Mouse (Mus musculus): ENCODE results near the gene Dctn1. TPM values are rescaled to one million over a fixed set of nuclear protein-coding genes. Genes with fewer than 3 reads are reported as not detected.
A peak's percentile ranks its signal among the peaks of the same experiment; 100 is the strongest.

The Dctn1 gene
- polyA plus RNA-seq, 1 experiment from 2014 or later: 153 TPM

GRCm38 (mm10) chr6:83207361-83208049 lies 41.8 kb downstream of the Dctn1 start:
- no peak overlapping the region for H3K4me2 ChIP-seq
- ATAC-seq (ENCODE audit: low FRiP score): no peak
- WGBS: 70% methylated on average over 9 of the region's 9 CpGs
- H3K9me3 ChIP-seq (replicated peaks): no peaks in the 10 kb centered on the region
- H3K27ac ChIP-seq (replicated peaks): no peak overlapping the region
- H3K36me3 ChIP-seq: no peaks in the 10 kb centered on the region
- no peaks in the 10 kb centered on the region for H3K4me1 ChIP-seq
- no peaks in the 10 kb centered on the region for H3K27me3 ChIP-seq (replicated peaks)
- H3K9ac ChIP-seq (replicated peaks): no peak overlapping the region
- no peak overlapping the region for H3K4me3 ChIP-seq (replicated peaks)

DNA sequence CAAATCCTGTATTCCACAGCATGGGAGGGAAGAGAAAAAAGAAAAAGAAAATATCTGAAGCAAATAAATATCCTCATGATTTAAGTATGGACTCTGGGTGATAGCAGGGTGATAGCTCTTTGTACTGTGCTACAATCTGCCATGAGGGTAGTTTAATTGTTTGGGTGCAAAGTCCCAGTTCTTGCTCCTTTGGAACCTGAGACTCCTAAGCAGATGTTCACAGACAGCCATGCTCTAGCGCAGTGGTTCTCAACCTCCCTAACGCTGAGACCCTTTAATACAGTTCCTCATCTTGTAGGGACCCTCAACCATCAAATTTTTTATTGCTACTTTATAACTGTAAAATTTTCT lies 42.3 kb downstream of the Dctn1 start:
- 86% methylated on average over 2 of the region's 2 CpGs for WGBS
- no peaks in the 10 kb centered on the region for H3K27me3 ChIP-seq (replicated peaks)
- H3K4me1 ChIP-seq: no peaks in the 10 kb centered on the region
- H3K4me2 ChIP-seq: no peak overlapping the region
- no peak for ATAC-seq (ENCODE audit: low FRiP score)
- no peak overlapping the region for H3K27ac ChIP-seq (replicated peaks)
- no peaks in the 10 kb centered on the region for H3K9me3 ChIP-seq (replicated peaks)
- H3K9ac ChIP-seq (replicated peaks): no peak overlapping the region
- no peaks in the 10 kb centered on the region for H3K36me3 ChIP-seq
- no peak overlapping the region for H3K4me3 ChIP-seq (replicated peaks)

DNA sequence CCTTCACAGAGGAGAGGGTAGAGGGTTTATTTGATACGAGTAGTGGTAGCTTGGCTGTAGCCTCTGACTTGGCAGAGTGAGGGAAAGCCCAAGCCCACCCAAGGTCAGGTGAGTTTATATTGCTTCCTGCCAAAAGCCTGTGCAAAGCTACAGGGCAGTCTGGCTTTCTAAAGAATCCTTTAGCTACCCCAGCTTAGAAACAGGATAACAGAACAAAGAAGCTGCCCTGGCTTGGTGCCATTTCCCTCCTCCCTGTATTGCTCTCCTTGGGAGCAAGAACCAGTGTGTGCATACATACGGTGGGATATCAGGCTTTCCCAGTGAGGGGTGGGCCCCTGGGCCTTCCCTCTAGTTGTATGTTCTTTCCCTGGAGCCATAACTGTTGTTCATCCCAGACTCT lies 44.8 kb downstream of the Dctn1 start:
- Histone ChIP-seq H3K9me3 (replicated peaks) (no peaks in the 10 kb centered on the region), H3K9ac (replicated peaks) (no peak overlapping the region), H3K36me3 (no peaks in the 10 kb centered on the region), H3K4me1 (peaks cover 2% of the 10 kb centered on the region), H3K27ac (replicated peaks) (no peak overlapping the region), H3K4me3 (replicated peaks) (no peak overlapping the region), H3K27me3 (replicated peaks) (no peaks in the 10 kb centered on the region), H3K4me2 (no peak overlapping the region)
- no peak for ATAC-seq (ENCODE audit: low FRiP score)
- WGBS: 45% methylated on average over 2 of the region's 2 CpGs

- H3K9me3 ChIP-seq (replicated peaks): no peaks in the 10 kb centered on the region
- 14% methylated on average over 5 of the region's 5 CpGs for WGBS
- H3K4me1 ChIP-seq: peaks cover 6% of the 10 kb centered on the region
- no peak overlapping the region for H3K4me2 ChIP-seq
- no peak for ATAC-seq (ENCODE audit: low FRiP score)
- no peak overlapping the region for H3K9ac ChIP-seq (replicated peaks)
- H3K27me3 ChIP-seq (replicated peaks): no peaks in the 10 kb centered on the region
- no peak overlapping the region for H3K27ac ChIP-seq (replicated peaks)
- H3K4me3 ChIP-seq (replicated peaks): no peak overlapping the region
- H3K36me3 ChIP-seq: no peaks in the 10 kb centered on the region
Measured at GRCm38 (mm10) chr6:83211526-83211925, 45.8 kb downstream of the Dctn1 start.

DNA sequence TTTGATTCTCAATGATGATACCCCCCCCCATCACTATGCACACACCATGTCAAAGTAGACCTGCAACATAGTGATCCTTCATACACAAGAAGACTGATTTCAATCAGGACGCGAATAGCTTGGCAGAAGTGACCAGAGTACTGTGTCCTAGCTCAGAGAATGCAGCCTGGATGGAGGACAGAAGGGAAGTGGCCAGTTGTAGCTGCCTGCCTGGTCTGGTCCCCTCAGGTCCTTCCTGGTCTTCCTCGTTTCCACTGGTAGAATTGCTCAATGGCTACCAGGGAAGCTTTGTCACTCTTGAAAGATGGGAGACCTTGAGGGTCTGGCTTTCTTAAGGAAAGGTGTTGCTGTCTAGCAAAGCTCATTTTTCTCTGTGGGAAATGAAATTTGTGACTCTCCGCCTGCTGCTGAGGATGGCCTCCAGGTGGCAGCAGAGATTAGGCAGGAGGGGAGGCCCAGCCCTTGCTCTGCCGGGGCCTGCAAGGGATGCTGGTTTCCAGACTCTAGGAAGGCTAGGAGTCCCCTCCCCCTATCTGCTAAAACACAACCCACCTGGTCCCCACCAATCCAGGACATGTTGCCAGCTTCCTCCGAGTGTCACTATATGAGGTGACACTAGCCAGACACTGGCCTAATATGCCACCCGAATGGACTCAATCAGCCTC lies 49.4 kb downstream of the Dctn1 start:
- Histone ChIP-seq H3K9ac (replicated peaks) (0 out of 2 replicates have a peak overlapping the region, but pooled peaks have one; percentile 1), H3K4me1 (peaks cover 6% of the 10 kb centered on the region), H3K4me2 (no peak overlapping the region), H3K27ac (replicated peaks) (0 out of 2 replicates have a peak overlapping the region, but pooled peaks have one; percentile 3), H3K27me3 (replicated peaks) (no peaks in the 10 kb centered on the region), H3K36me3 (no peaks in the 10 kb centered on the region), H3K4me3 (replicated peaks) (no peak overlapping the region), H3K9me3 (replicated peaks) (no peaks in the 10 kb centered on the region)
- ATAC-seq (ENCODE audit: low FRiP score): peak; percentile 91
- WGBS: 20% methylated on average over 7 of the region's 7 CpGs

GRCm38 (mm10) chr6:83219814-83220213 lies 54.1 kb downstream of the Dctn1 start, which contains the start of gene Slc4a5:
Slc4a5 (plus strand) TSS chr6:83219828.
- H3K27me3 ChIP-seq (replicated peaks): no peaks in the 10 kb centered on the region
- no peak within 1 kb of the TSS for H3K9ac ChIP-seq (replicated peaks)
- no peak within 1 kb of the TSS for H3K4me3 ChIP-seq (replicated peaks)
- 73% methylated on average over 3 of the region's 3 CpGs for WGBS
- H3K9me3 ChIP-seq (replicated peaks): no peaks in the 10 kb centered on the region
- no peak for ATAC-seq (ENCODE audit: low FRiP score)
- H3K4me2 ChIP-seq: no peak within 1 kb of the TSS
- H3K36me3 ChIP-seq: no peaks in the 10 kb centered on the region
- peaks cover 6% of the 10 kb centered on the region for H3K4me1 ChIP-seq
- H3K27ac ChIP-seq (replicated peaks): no peak within 1 kb of the TSS

GRCm38 (mm10) chr6:83231486-83231885 lies 65.8 kb downstream of the Dctn1 start:
- H3K27ac ChIP-seq (replicated peaks): no peak overlapping the region
- H3K9ac ChIP-seq (replicated peaks): no peak overlapping the region
- H3K4me3 ChIP-seq (replicated peaks): no peak overlapping the region
- no peak overlapping the region for H3K4me2 ChIP-seq
- ATAC-seq (ENCODE audit: low FRiP score): no peak
- peaks cover 5% of the 10 kb centered on the region; the same call in 1 of the 2 replicates for H3K27me3 ChIP-seq (replicated peaks)
- WGBS: 44% methylated on average over 2 of the region's 2 CpGs
- no peaks in the 10 kb centered on the region for H3K36me3 ChIP-seq
- H3K4me1 ChIP-seq: peaks cover 10% of the 10 kb centered on the region
- no peaks in the 10 kb centered on the region for H3K9me3 ChIP-seq (replicated peaks)

- H3K4me3 ChIP-seq (replicated peaks): no peak overlapping the region
- no peaks in the 10 kb centered on the region for H3K9me3 ChIP-seq (replicated peaks)
- ATAC-seq (ENCODE audit: low FRiP score): no peak
- no peak overlapping the region for H3K9ac ChIP-seq (replicated peaks)
- H3K36me3 ChIP-seq: no peaks in the 10 kb centered on the region
- 87% methylated on average over 4 of the region's 4 CpGs for WGBS
- H3K27me3 ChIP-seq (replicated peaks): peaks cover 5% of the 10 kb centered on the region; the same call in 1 of the 2 replicates
- no peak overlapping the region for H3K27ac ChIP-seq (replicated peaks)
- peaks cover 18% of the 10 kb centered on the region for H3K4me1 ChIP-seq
- H3K4me2 ChIP-seq: no peak overlapping the region
Measured at GRCm38 (mm10) chr6:83233306-83233705, 67.6 kb downstream of the Dctn1 start.

DNA sequence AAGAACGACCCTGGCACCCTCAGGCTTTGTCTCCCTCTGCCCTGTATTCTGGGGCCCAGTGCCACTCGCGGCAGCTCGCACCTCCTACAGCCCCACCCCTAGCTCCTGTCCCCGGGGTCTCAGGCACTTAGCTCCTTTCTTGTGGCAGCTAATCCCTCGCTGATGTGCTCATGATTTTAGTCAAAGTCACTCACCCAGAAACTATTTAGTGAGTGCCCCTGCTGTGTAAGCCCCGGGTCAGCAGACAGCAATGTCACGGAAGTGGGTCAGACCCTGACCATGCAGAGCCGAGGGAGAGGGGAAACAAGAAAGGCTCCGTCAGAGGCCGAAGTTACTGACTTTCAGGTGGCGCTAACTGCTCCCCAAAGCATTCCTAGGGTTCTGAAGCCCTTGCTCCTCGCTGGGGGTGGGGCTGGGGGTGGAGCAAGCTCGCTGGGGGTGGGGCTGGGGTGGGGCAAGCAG lies 68.6 kb downstream of the Dctn1 start:
- no peak for ATAC-seq (ENCODE audit: low FRiP score)
- Histone ChIP-seq H3K9ac (replicated peaks) (no peak overlapping the region), H3K36me3 (no peaks in the 10 kb centered on the region), H3K9me3 (replicated peaks) (no peaks in the 10 kb centered on the region), H3K27me3 (replicated peaks) (peaks cover 5% of the 10 kb centered on the region; the same call in 1 of the 2 replicates), H3K4me3 (replicated peaks) (no peak overlapping the region), H3K27ac (replicated peaks) (no peak overlapping the region), H3K4me1 (peaks cover 18% of the 10 kb centered on the region), H3K4me2 (peak overlapping the region; percentile 39)
- WGBS: under 1% methylated on average over 14 of the region's 14 CpGs

- ATAC-seq (ENCODE audit: low FRiP score): no peak
- H3K4me2 ChIP-seq: peak overlapping the region; percentile 31
- no peaks in the 10 kb centered on the region for H3K9me3 ChIP-seq (replicated peaks)
- peaks cover 21% of the 10 kb centered on the region for H3K4me1 ChIP-seq
- no peak overlapping the region for H3K9ac ChIP-seq (replicated peaks)
- H3K27me3 ChIP-seq (replicated peaks): peaks cover 7% of the 10 kb centered on the region; the same call in 1 of the 2 replicates
- H3K27ac ChIP-seq (replicated peaks): no peak overlapping the region
- H3K4me3 ChIP-seq (replicated peaks): no peak overlapping the region
- no peaks in the 10 kb centered on the region for H3K36me3 ChIP-seq
- WGBS: 8% methylated on average over 5 of the region's 9 CpGs
Measured at GRCm38 (mm10) chr6:83237123-83237522, 71.4 kb downstream of the Dctn1 start.

GRCm38 (mm10) chr6:83244422-83245061 lies 78.8 kb downstream of the Dctn1 start:
- Histone ChIP-seq H3K27me3 (replicated peaks) (0 out of 2 replicates have a peak, but pooled peaks cover 2% of the 10 kb centered on the region), H3K4me3 (replicated peaks) (no peak overlapping the region), H3K4me2 (no peak overlapping the region), H3K27ac (replicated peaks) (no peak overlapping the region), H3K36me3 (no peaks in the 10 kb centered on the region), H3K9me3 (replicated peaks) (no peaks in the 10 kb centered on the region), H3K9ac (replicated peaks) (no peak overlapping the region), H3K4me1 (peaks cover 3% of the 10 kb centered on the region; the same call in 1 of the 2 replicates)
- WGBS: 55% methylated on average over 10 of the region's 10 CpGs
- no peak for ATAC-seq (ENCODE audit: low FRiP score)

Measured in neural tube, embryonic 15.5 days (tissue).